Mouse (Mus musculus): ENCODE measurements around the gene Cipc.

GRCm38 (mm10) chr12:86898448-86898847, 48.4 kb upstream of the Cipc start:
- no peak for TF ChIP-seq CTCF (IDR thresholded peaks at IDR 0.05; ENCODE audit: insufficient read depth, low read depth, low read length)
- no peak for TF ChIP-seq POLR2A (IDR thresholded peaks at IDR 0.05; ENCODE audit: insufficient read depth, low read depth, low read length)

All from olfactory bulb, adult 2 months (tissue).